Mouse (Mus musculus): ENCODE data around the gene Mapk3. TPM values are rescaled to one million over a fixed set of nuclear protein-coding genes. Genes with fewer than 3 reads are reported as not detected.
A peak's percentile ranks its signal among the peaks of the same experiment; 100 is the strongest.

Mapk3 gene
- polyA plus RNA-seq, 1 experiment from 2014 or later: 51.0 TPM

DNA sequence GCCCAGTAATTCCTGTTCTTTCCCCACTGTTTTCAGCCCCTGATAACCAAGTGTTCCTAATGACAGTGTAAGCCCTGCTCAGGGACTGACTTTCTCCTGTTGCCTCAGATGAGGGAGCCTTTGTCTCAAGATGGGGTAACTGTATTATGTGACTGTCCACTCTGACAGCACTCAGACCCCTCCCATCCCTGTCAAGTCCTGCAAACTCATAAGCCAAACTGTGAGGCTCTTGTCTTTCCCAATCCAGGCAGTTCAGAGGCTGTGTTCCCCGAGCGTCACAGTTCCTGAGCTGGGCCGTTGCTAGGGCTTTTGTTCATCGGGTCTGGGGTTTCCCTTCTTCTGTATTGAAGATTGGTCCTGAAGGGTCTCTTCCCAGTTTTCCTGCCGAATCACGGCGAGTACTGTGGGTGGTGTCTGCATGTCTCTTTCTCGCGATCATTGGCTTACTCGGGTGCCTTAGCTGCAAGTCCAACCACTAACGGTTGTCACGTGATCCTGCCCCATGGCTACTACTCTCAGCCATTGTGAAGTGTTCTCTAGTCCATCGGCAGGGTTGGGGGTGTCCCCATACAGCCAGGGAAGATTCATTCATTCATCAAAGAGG is 19.2 kb upstream of the Mapk3 start:
- no peaks in the 10 kb centered on the region for H3K27me3 ChIP-seq
- H3K9me3 ChIP-seq (replicated peaks): no peaks in the 10 kb centered on the region
- WGBS: 76% methylated on average over 13 of the region's 13 CpGs
- ATAC-seq (replicated peaks; ENCODE audit: insufficient number of reproducible peaks, insufficient read depth, low FRiP score, low read depth): no peak
- no peaks in the 10 kb centered on the region for H3K4me1 ChIP-seq (replicated peaks)
- no peaks in the 10 kb centered on the region for H3K36me3 ChIP-seq
- no peak overlapping the region for H3K27ac ChIP-seq
- H3K4me3 ChIP-seq: no peak overlapping the region
- no peak overlapping the region for H3K4me2 ChIP-seq
- no peak overlapping the region for H3K9ac ChIP-seq

DNA sequence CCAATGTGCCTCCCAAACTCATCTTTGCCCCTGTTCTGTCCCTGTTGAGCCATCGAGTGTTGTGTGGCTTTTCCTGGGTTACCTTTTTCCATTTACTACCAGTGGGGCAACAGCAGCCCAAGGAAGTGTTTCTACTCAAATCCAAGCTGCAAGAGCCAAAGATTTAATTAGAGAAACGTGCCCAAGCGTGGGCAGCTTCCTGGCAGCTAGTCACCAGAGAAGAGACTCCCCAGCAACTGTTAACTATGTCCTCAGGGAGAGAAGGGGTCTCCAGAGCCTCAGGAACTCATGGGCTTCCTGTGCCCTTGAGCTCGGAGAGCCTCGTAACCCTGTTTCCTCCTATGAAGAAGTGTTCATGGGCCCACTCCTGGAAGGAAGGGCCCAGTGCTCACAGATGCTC is 18.4 kb upstream of the Mapk3 start:
- H3K4me2 ChIP-seq: no peak overlapping the region
- no peaks in the 10 kb centered on the region for H3K36me3 ChIP-seq
- H3K27ac ChIP-seq: no peak overlapping the region
- no peak overlapping the region for H3K4me3 ChIP-seq
- H3K9me3 ChIP-seq (replicated peaks): no peaks in the 10 kb centered on the region
- no peaks in the 10 kb centered on the region for H3K4me1 ChIP-seq (replicated peaks)
- H3K9ac ChIP-seq: no peak overlapping the region
- ATAC-seq (replicated peaks; ENCODE audit: insufficient number of reproducible peaks, insufficient read depth, low FRiP score, low read depth): no peak
- WGBS: 63% methylated on average over 5 of the region's 5 CpGs
- no peaks in the 10 kb centered on the region for H3K27me3 ChIP-seq

DNA sequence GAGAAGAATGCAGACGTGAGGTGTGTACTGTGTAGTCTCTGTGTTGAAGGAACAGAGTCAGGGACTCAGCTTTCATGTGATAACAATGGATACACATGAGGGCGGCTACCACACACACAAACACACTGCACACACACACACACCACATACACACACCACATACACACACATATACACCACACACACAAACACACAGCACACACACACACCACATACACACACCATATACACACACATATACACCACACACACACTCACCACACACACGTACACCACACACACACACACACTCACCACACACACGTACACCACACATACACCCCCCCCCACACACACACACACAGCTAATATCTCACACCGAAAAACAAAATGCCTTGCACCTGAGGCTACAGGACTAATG is 17.9 kb upstream of the Mapk3 start:
- H3K4me2 ChIP-seq: no peak overlapping the region
- H3K9ac ChIP-seq: no peak overlapping the region
- no peak for ATAC-seq (replicated peaks; ENCODE audit: insufficient number of reproducible peaks, insufficient read depth, low FRiP score, low read depth)
- no peak overlapping the region for H3K27ac ChIP-seq
- no peaks in the 10 kb centered on the region for H3K36me3 ChIP-seq
- WGBS: 79% methylated on average over 5 of the region's 5 CpGs
- H3K27me3 ChIP-seq: no peaks in the 10 kb centered on the region
- H3K4me1 ChIP-seq (replicated peaks): no peaks in the 10 kb centered on the region
- H3K4me3 ChIP-seq: no peak overlapping the region
- H3K9me3 ChIP-seq (replicated peaks): no peaks in the 10 kb centered on the region

DNA sequence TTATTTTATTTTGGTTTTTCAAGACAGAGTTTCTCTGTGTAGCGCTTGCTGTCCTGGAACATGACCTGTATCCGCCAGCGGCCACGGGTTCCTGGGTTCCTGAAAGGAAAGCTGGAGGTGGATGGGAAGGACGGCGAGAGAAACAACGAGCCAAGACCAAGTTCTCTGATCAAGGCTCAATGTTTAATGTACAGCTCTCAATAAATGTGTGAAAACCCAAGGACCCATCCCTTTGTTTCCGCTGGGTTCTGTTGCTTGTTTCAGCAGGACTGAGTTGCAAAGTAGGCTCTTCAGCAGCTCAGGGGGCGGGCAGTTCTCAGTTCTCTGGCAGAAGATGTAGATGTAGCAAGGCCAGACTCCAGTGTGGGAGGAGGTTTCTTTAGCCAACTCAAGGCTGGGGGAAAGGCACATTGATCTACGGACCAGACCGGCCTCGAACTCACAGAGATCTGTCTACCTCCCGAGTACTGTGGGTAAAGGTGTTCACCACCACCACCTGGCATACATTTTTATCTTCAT is 17.4 kb upstream of the Mapk3 start:
- Histone ChIP-seq H3K9me3 (replicated peaks) (no peaks in the 10 kb centered on the region), H3K9ac (no peak overlapping the region), H3K27me3 (no peaks in the 10 kb centered on the region; the same call in 1 of the 2 replicates), H3K4me2 (no peak overlapping the region), H3K4me3 (no peak overlapping the region), H3K27ac (no peak overlapping the region), H3K4me1 (replicated peaks) (no peaks in the 10 kb centered on the region), H3K36me3 (no peaks in the 10 kb centered on the region)
- ATAC-seq (replicated peaks; ENCODE audit: insufficient number of reproducible peaks, insufficient read depth, low FRiP score, low read depth): no peak
- 85% methylated on average over 13 of the region's 13 CpGs for WGBS

DNA sequence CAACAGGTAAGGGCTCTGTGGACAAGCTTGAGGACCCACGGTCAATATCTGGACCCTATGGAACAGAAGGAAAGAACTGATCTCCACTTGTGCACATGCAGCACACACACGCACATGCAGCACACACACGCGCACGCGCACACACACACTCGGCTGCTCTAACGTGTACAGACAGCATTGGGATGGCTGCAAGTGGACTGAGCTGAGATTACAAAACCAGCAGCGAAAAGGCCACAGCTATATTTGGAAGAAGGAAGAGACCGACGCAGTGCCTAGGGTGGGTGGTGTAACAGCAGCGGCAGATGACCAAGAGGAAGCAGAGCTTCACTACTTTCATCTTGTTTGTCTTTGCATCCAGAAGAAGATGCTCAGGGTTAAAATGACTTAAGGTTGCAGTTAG is 13.3 kb upstream of the Mapk3 start:
- no peaks in the 10 kb centered on the region for H3K9me3 ChIP-seq (replicated peaks)
- 74% methylated on average over 12 of the region's 12 CpGs for WGBS
- no peak overlapping the region for H3K4me2 ChIP-seq
- H3K36me3 ChIP-seq: no peaks in the 10 kb centered on the region
- no peak overlapping the region for H3K4me3 ChIP-seq
- H3K27me3 ChIP-seq: no peaks in the 10 kb centered on the region; the same call in 1 of the 2 replicates
- H3K9ac ChIP-seq: no peak overlapping the region
- no peak overlapping the region for H3K27ac ChIP-seq
- no peak for ATAC-seq (replicated peaks; ENCODE audit: insufficient number of reproducible peaks, insufficient read depth, low FRiP score, low read depth)
- H3K4me1 ChIP-seq (replicated peaks): no peaks in the 10 kb centered on the region

DNA sequence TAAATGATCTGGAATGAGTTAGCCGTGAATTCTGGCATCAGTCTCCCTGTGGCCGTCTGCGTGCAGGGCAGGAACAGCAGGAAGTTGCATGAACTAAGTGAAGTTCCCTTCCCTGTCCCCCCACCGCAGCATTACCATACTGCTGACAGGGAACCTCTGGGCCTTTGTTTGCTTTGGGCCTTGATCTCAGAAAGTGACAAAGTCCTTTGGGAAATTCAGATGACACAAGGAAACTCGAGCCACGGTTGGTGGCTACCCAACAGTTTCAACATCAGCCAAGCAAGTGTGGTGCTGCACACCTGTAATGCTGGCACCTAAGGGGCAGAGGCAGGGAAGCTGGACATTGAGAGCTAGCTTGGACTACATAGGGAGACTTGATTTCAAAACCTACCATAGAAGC is 12.6 kb upstream of the Mapk3 start:
- H3K36me3 ChIP-seq: no peaks in the 10 kb centered on the region
- H3K4me3 ChIP-seq: no peak overlapping the region
- 34% methylated on average over 6 of the region's 6 CpGs for WGBS
- H3K9me3 ChIP-seq (replicated peaks): no peaks in the 10 kb centered on the region
- ATAC-seq (replicated peaks; ENCODE audit: insufficient number of reproducible peaks, insufficient read depth, low FRiP score, low read depth): no peak
- no peaks in the 10 kb centered on the region; the same call in 1 of the 2 replicates for H3K27me3 ChIP-seq
- H3K27ac ChIP-seq: no peak overlapping the region
- no peak overlapping the region for H3K9ac ChIP-seq
- no peaks in the 10 kb centered on the region for H3K4me1 ChIP-seq (replicated peaks)
- H3K4me2 ChIP-seq: no peak overlapping the region

DNA sequence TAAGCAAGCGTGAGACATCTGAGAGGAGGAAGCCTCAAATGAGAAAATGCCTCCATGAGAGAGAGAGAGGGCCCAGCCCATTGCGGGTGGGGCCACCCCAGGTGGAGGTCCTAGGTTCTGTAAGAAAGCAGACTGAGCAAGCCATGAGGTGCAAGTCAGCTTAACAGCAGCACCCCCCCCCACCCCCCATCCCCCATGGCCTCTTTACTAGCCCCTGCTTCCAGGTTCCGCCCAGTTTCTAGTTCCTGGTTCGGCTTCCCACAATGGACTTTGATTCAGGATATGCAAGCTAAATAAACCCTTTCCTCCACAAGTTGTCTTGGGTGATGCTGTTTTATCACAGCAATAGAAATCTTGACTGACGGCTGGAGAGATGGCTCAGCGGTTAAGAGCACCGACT is 10.6 kb upstream of the Mapk3 start:
- WGBS: 70% methylated on average over 7 of the region's 7 CpGs
- Histone ChIP-seq H3K9me3 (replicated peaks) (no peaks in the 10 kb centered on the region), H3K4me2 (no peak overlapping the region), H3K9ac (no peak overlapping the region), H3K27ac (no peak overlapping the region), H3K4me3 (no peak overlapping the region), H3K36me3 (no peaks in the 10 kb centered on the region), H3K4me1 (replicated peaks) (no peaks in the 10 kb centered on the region), H3K27me3 (no peaks in the 10 kb centered on the region; the same call in 1 of the 2 replicates)
- ATAC-seq (replicated peaks; ENCODE audit: insufficient number of reproducible peaks, insufficient read depth, low FRiP score, low read depth): no peak

DNA sequence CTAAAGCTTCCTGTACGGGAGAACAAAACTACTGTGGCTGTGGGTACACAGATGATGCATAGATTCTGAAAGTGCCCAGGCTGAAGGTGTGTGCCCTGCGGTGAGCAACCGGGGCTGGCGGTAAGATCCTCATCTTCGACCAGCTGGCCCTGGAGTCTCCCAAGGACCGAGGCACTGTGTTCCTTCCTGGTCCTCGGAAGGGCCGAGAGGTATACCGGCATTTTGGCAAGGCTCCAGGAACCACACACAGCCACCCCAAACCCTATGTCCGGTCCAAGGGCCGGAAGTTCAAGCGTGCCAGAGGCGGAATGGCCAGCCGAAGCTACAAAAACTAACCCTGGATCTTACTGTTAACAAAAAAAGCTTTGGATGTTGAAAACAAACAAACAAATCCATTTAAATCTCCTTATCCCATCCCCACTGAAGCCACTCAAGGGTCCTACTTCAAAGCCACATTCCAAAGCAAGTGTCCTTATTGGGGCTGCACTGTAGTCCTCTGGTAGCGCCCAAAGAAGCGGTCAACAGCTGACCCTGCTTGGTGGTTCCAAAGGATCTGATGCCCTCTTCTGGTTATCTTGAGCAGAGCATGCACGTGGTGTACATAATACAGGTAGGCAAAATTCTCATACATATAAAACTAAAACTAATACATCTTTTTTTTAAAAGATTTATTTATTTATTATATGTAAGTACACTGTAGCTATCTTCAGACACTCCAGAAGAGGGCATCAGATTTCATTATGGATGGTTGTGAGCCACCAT is 9.6 kb upstream of the Mapk3 start:
- no peak overlapping the region for H3K4me2 ChIP-seq
- no peaks in the 10 kb centered on the region for H3K4me1 ChIP-seq (replicated peaks)

DNA sequence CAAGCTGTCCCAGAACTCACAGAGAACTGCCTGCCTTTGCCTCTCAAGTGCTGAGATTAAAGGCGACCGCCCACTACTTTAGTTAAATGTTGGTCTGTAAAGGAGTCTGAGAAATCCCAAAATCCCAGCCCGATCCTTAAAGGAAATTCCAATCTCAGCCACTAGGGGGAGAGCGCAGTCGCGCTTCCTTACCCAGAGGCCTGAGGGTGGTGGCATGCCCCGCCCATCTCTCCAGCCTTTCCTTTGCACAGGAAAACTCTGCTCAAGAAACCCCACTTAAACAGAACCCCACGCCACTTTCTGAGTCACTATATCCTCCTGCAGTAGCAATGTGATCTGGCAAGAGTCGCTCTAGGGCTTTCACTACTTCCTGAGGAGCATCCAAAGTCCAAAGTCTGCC is 4.5 kb upstream of the Mapk3 start:
- WGBS: under 1% methylated on average over 9 of the region's 9 CpGs
- Histone ChIP-seq H3K4me1 (replicated peaks) (peaks cover 7% of the 10 kb centered on the region), H3K27ac (peak overlapping the region; percentile 33; the same call in 1 of the 2 replicates), H3K4me2 (peak overlapping the region; percentile 28), H3K9ac (0 out of 2 replicates have a peak overlapping the region, but pooled peaks have one; percentile 4), H3K27me3 (no peaks in the 10 kb centered on the region), H3K36me3 (no peaks in the 10 kb centered on the region), H3K4me3 (no peak overlapping the region), H3K9me3 (replicated peaks) (no peaks in the 10 kb centered on the region)
- peak; percentile 51 for ATAC-seq (replicated peaks; ENCODE audit: insufficient number of reproducible peaks, insufficient read depth, low FRiP score, low read depth)

More for the DNA sequence above, 9.6 kb upstream of the Mapk3 start:
- Histone ChIP-seq H3K9ac (no peak overlapping the region), H3K9me3 (replicated peaks) (no peaks in the 10 kb centered on the region), H3K27me3 (no peaks in the 10 kb centered on the region; the same call in 1 of the 2 replicates), H3K27ac (no peak overlapping the region), H3K4me3 (no peak overlapping the region), H3K36me3 (no peaks in the 10 kb centered on the region)
- 88% methylated on average over 17 of the region's 17 CpGs for WGBS
- no peak for ATAC-seq (replicated peaks; ENCODE audit: insufficient number of reproducible peaks, insufficient read depth, low FRiP score, low read depth)

DNA sequence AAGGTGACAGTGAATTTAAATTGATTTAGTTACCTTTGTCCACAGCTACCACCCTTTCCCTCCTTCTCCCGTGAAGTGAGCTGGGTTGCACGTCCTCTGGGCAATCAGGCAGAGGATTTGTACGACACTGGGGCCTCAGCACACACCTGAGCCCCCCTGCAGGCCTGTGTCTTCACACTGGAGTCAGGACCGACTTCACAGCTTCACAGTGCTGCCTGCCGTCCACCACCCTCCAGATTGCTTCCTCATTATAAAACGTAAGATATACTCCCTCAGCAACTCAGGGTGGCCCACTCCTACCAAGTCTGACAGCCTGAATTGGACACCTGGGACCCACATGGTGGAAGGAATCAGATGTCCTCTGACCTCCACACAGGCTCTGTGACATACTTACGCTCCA is 862 bp upstream of the Mapk3 start:
- Histone ChIP-seq H3K4me2 (no peak overlapping the region), H3K9ac (no peak overlapping the region), H3K36me3 (peaks cover 6% of the 10 kb centered on the region), H3K4me1 (replicated peaks) (peaks cover 40% of the 10 kb centered on the region), H3K9me3 (replicated peaks) (no peaks in the 10 kb centered on the region), H3K27ac (no peak overlapping the region), H3K27me3 (no peaks in the 10 kb centered on the region), H3K4me3 (no peak overlapping the region)
- 76% methylated on average over 7 of the region's 7 CpGs for WGBS
- ATAC-seq (replicated peaks; ENCODE audit: insufficient number of reproducible peaks, insufficient read depth, low FRiP score, low read depth): no peak

DNA sequence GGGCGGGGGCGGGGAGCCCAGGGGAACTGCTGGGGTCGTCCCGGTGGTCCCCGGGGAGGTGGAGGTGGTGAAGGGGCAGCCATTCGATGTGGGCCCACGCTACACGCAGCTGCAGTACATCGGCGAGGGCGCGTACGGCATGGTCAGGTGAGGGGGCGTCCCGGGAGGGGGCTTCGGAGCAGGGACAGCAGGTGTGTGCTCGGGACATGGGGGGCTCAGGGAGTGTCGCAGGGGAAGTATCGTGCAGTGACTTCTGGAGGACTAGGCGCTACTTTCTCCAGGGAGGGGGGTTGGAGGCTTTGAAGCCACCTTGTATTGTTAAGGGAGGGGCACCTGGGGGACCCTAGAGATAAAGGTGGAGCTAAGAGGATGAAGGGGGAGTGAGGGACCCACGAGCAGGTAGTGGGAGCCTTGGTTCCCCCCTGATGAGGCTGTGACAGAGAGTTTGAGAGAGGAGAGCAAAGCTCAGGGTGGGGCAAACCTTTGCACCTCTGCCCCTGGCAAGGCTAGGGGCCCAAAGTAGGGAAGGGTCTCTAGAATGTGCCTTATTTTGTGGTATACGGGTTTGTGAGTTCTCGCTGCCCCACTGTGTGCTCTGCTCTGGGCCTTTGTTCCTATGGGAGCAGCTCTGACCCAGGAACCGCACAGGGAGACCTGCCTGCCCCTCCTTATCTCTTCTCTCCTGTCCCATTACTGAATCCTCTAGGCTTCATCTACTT is 430 bp downstream of the Mapk3 start:
- Histone ChIP-seq H3K36me3 (peaks cover 19% of the 10 kb centered on the region), H3K4me2 (peak overlapping the region; percentile 90), H3K9ac (peak overlapping the region; percentile 93), H3K4me3 (peak overlapping the region; percentile 83), H3K27ac (peak overlapping the region; percentile 94), H3K4me1 (replicated peaks) (peaks cover 40% of the 10 kb centered on the region), H3K9me3 (replicated peaks) (no peaks in the 10 kb centered on the region), H3K27me3 (no peaks in the 10 kb centered on the region)
- 2% methylated on average over 21 of the region's 24 CpGs for WGBS
- peak; percentile 20 for ATAC-seq (replicated peaks; ENCODE audit: insufficient number of reproducible peaks, insufficient read depth, low FRiP score, low read depth)
